Mouse (Mus musculus) limb, embryonic 10.5 days (tissue): ENCODE measurements around the gene Apoc3. TPM values are rescaled to one million over a fixed set of nuclear protein-coding genes. Genes with fewer than 3 reads are reported as not detected.

Experiments used
- DNase-seq: peaks from one replicate; pipeline ENCODE4 v3.0.0-alpha.2; 2017; ENCODE audit warnings: low spot score
- H3K27ac ChIP-seq: fragments of 300-500 bp; sonication (generic); 2 replicates; pipeline ENCODE4 v1.5.1; 2016; ENCODE audit warnings: mild to moderate bottlenecking
- H3K27me3 ChIP-seq: fragments of 300-500 bp; sonication (generic); 2 replicates; pipeline ENCODE4 v1.6.1; 2016; ENCODE audit warnings: low read depth, mild to moderate bottlenecking; ENCODE audit not compliant: poor library complexity, severe bottlenecking
- H3K36me3 ChIP-seq: fragments of 300-500 bp; sonication (generic); 2 replicates; pipeline ENCODE4 v1.6.1; 2016; ENCODE audit warnings: mild to moderate bottlenecking, moderate library complexity
- H3K4me1 ChIP-seq: fragments of 300-500 bp; sonication (generic); 2 replicates; pipeline ENCODE4 v1.6.1; 2016
- H3K4me3 ChIP-seq: fragments of 300-500 bp; sonication (generic); 2 replicates; pipeline ENCODE4 v1.5.1; 2016; ENCODE audit warnings: mild to moderate bottlenecking, moderate library complexity
- H3K9me3 ChIP-seq: fragments of 300-500 bp; sonication (generic); replicated peaks from 2 replicates; pipeline ENCODE4 v1.6.1; 2016; ENCODE audit warnings: mild to moderate bottlenecking
- WGBS: fragments of 180-500 bp; shearing (Covaris S2); methylation state at CpG from one replicate; pipeline ENCODE4 v1.1.7; 2016; 5-methylcytosine and 5-hydroxymethylcytosine counted together
- polyA plus RNA-seq: library from polyadenylated mRNA; unstranded; fragments of >200 nt; fragmentation: Nextera tagmentation; extraction: Ambion mirVana; gene quantifications from 2 replicates; pipeline ENCODE4 v1.2.1, GENCODE M21; 2016

Gene Apoc3
- polyA plus RNA-seq, 1 experiment from 2014 or later, result not detected

- H3K4me1 ChIP-seq, result peaks cover 25% of the 10 kb centered on the region
- H3K9me3 ChIP-seq, result no peaks in the 10 kb centered on the region
- WGBS, result 85% methylated on average over 10 of the region's 10 CpGs
- DNase-seq, result no peak
- H3K4me3 ChIP-seq, result no peak overlapping the region
- H3K27ac ChIP-seq, result peak overlapping the region; percentile 26; the same call in 1 of the 2 replicates
- peaks cover 89% of the 10 kb centered on the region for H3K36me3 ChIP-seq
- H3K27me3 ChIP-seq, result no peaks in the 10 kb centered on the region
These were observed 28.5 kb downstream of the Apoc3 start for GRCm38 (mm10) chr9:46206834-46207500.

- H3K36me3 ChIP-seq, result peaks cover 92% of the 10 kb centered on the region
- WGBS, result 90% methylated on average over 2 of the region's 2 CpGs
- H3K9me3 ChIP-seq, result no peaks in the 10 kb centered on the region
- H3K4me1 ChIP-seq, result no peaks in the 10 kb centered on the region
- H3K4me3 ChIP-seq, result no peak overlapping the region
- no peak for DNase-seq
- H3K27ac ChIP-seq, result no peak overlapping the region
- H3K27me3 ChIP-seq, result no peaks in the 10 kb centered on the region
These were observed 35.8 kb downstream of the Apoc3 start for GRCm38 (mm10) chr9:46199609-46200008.

GRCm38 (mm10) chr9:46198936-46199335 lies 36.5 kb downstream of the Apoc3 start:
- no peaks in the 10 kb centered on the region for H3K4me1 ChIP-seq
- no peak for DNase-seq
- WGBS, result 91% methylated on average over 7 of the region's 7 CpGs
- H3K27me3 ChIP-seq, result no peaks in the 10 kb centered on the region
- H3K36me3 ChIP-seq, result peaks cover 92% of the 10 kb centered on the region
- H3K9me3 ChIP-seq, result no peaks in the 10 kb centered on the region
- no peak overlapping the region for H3K4me3 ChIP-seq
- no peak overlapping the region for H3K27ac ChIP-seq

GRCm38 (mm10) chr9:46198461-46198860 lies 37.0 kb downstream of the Apoc3 start:
- H3K9me3 ChIP-seq, result no peaks in the 10 kb centered on the region
- no peak for DNase-seq
- H3K27ac ChIP-seq, result no peak overlapping the region
- peaks cover 91% of the 10 kb centered on the region for H3K36me3 ChIP-seq
- no peaks in the 10 kb centered on the region for H3K4me1 ChIP-seq
- 93% methylated on average over 9 of the region's 9 CpGs for WGBS
- H3K4me3 ChIP-seq, result no peak overlapping the region
- no peaks in the 10 kb centered on the region for H3K27me3 ChIP-seq

- Histone ChIP-seq H3K27ac (no peak overlapping the region), H3K36me3 (peaks cover 76% of the 10 kb centered on the region), H3K27me3 (no peaks in the 10 kb centered on the region), H3K4me3 (no peak overlapping the region), H3K4me1 (no peaks in the 10 kb centered on the region), H3K9me3 (no peaks in the 10 kb centered on the region)
- no peak for DNase-seq
- 82% methylated on average over 12 of the region's 12 CpGs for WGBS
These were observed 38.7 kb downstream of the Apoc3 start for GRCm38 (mm10) chr9:46196699-46197169.

- DNase-seq, result no peak
- Histone ChIP-seq H3K4me1 (no peaks in the 10 kb centered on the region), H3K9me3 (no peaks in the 10 kb centered on the region), H3K27ac (no peak overlapping the region), H3K36me3 (peaks cover 57% of the 10 kb centered on the region), H3K27me3 (no peaks in the 10 kb centered on the region), H3K4me3 (no peak overlapping the region)
- 82% methylated on average over 9 of the region's 9 CpGs for WGBS
These were observed 40.6 kb downstream of the Apoc3 start for GRCm38 (mm10) chr9:46194809-46195208.

- no peak for DNase-seq
- peaks cover 3% of the 10 kb centered on the region; the same call in 1 of the 2 replicates for H3K4me1 ChIP-seq
- H3K27me3 ChIP-seq, result no peaks in the 10 kb centered on the region
- peaks cover 35% of the 10 kb centered on the region for H3K36me3 ChIP-seq
- H3K27ac ChIP-seq, result no peak overlapping the region
- 93% methylated on average over 6 of the region's 6 CpGs for WGBS
- no peaks in the 10 kb centered on the region for H3K9me3 ChIP-seq
- H3K4me3 ChIP-seq, result no peak overlapping the region
These were observed 42.8 kb downstream of the Apoc3 start for GRCm38 (mm10) chr9:46192642-46193041.

- WGBS, result 52% methylated on average over 1 of the region's 1 CpGs
- no peak for DNase-seq
- peaks cover 31% of the 10 kb centered on the region for H3K36me3 ChIP-seq
These were observed 43.8 kb downstream of the Apoc3 start for GRCm38 (mm10) chr9:46191644-46192043.

GRCm38 (mm10) chr9:46191234-46191633 lies 44.2 kb downstream of the Apoc3 start:
- Histone ChIP-seq H3K9me3 (no peaks in the 10 kb centered on the region), H3K36me3 (peaks cover 28% of the 10 kb centered on the region), H3K4me3 (no peak overlapping the region), H3K27ac (no peak overlapping the region), H3K4me1 (peaks cover 3% of the 10 kb centered on the region; the same call in 1 of the 2 replicates), H3K27me3 (no peaks in the 10 kb centered on the region)
- no peak for DNase-seq
- 74% methylated on average over 8 of the region's 8 CpGs for WGBS

More at GRCm38 (mm10) chr9:46191644-46192043, 43.8 kb downstream of the Apoc3 start:
- H3K4me1 ChIP-seq, result peaks cover 3% of the 10 kb centered on the region; the same call in 1 of the 2 replicates
- H3K9me3 ChIP-seq, result no peaks in the 10 kb centered on the region
- H3K27ac ChIP-seq, result no peak overlapping the region
- H3K4me3 ChIP-seq, result no peak overlapping the region
- no peaks in the 10 kb centered on the region for H3K27me3 ChIP-seq

GRCm38 (mm10) chr9:46189381-46189780 lies 46.1 kb downstream of the Apoc3 start:
- no peak overlapping the region for H3K4me3 ChIP-seq
- H3K27ac ChIP-seq, result peak overlapping the region; percentile 3; the same call in 1 of the 2 replicates
- H3K27me3 ChIP-seq, result no peaks in the 10 kb centered on the region
- H3K9me3 ChIP-seq, result no peaks in the 10 kb centered on the region
- WGBS, result 85% methylated on average over 10 of the region's 10 CpGs
- peaks cover 9% of the 10 kb centered on the region for H3K36me3 ChIP-seq
- no peak for DNase-seq
- H3K4me1 ChIP-seq, result peaks cover 8% of the 10 kb centered on the region

- H3K4me3 ChIP-seq, result no peak overlapping the region
- DNase-seq, result no peak
- peak overlapping the region; percentile 3; the same call in 1 of the 2 replicates for H3K27ac ChIP-seq
- peaks cover 11% of the 10 kb centered on the region for H3K4me1 ChIP-seq
- WGBS, result 71% methylated on average over 5 of the region's 5 CpGs
- H3K36me3 ChIP-seq, result peaks cover 5% of the 10 kb centered on the region; the same call in 1 of the 2 replicates
- H3K27me3 ChIP-seq, result no peaks in the 10 kb centered on the region
- no peaks in the 10 kb centered on the region for H3K9me3 ChIP-seq
These were observed 46.5 kb downstream of the Apoc3 start for GRCm38 (mm10) chr9:46188956-46189355.

- DNase-seq, result no peak
- H3K4me1 ChIP-seq, result peaks cover 11% of the 10 kb centered on the region
- 89% methylated on average over 4 of the region's 4 CpGs for WGBS
- no peak overlapping the region for H3K27ac ChIP-seq
- H3K4me3 ChIP-seq, result no peak overlapping the region
- no peaks in the 10 kb centered on the region for H3K9me3 ChIP-seq
- H3K36me3 ChIP-seq, result 0 out of 2 replicates have a peak, but pooled peaks cover 4% of the 10 kb centered on the region
- no peaks in the 10 kb centered on the region for H3K27me3 ChIP-seq
These were observed 47.1 kb downstream of the Apoc3 start for GRCm38 (mm10) chr9:46188370-46188769.

GRCm38 (mm10) chr9:46186387-46186786 lies 49.0 kb downstream of the Apoc3 start:
- Histone ChIP-seq H3K27ac (no peak overlapping the region), H3K27me3 (no peaks in the 10 kb centered on the region), H3K4me3 (no peak overlapping the region), H3K9me3 (no peaks in the 10 kb centered on the region), H3K36me3 (0 out of 2 replicates have a peak, but pooled peaks cover 7% of the 10 kb centered on the region), H3K4me1 (peaks cover 11% of the 10 kb centered on the region)
- no peak for DNase-seq
- WGBS, result 73% methylated on average over 1 of the region's 1 CpGs
